Mouse (Mus musculus): ENCODE results near the gene Otud6a.

DNA sequence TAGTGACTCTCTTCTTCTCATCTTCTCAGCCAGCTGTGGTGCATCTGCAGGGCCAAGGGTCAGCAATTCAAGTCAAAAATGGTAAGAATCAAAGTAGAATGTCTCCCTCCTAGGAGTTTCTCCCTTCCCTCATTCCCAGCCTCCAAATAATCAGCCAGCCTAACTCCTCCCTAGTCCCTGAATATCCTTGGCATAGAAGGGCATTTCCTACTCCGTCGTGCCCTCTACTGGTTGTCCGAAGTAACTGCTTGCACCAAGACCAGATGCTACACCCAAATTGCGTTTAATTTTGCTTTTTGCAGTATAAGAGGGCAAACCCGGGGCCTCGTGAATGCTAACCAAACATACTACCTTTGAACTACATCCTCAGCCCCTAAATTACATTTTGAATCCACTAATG, 36.5 kb upstream of the Otud6a start:
- TF ChIP-seq GATA1 (IDR thresholded peaks at IDR 0.05; ENCODE audit: low read length) (no peak), TAL1 (IDR thresholded peaks at IDR 0.05; ENCODE audit: low read length) (no peak)
